Mouse (Mus musculus) gastrocnemius, adult 8-10 months (tissue): Measurements from ENCODE around the gene Fam92a. TPM values are rescaled to one million over a fixed set of nuclear protein-coding genes. Genes with fewer than 3 reads are reported as not detected.
"Not testable (repeated sequence)": the region's sequence is repeated elsewhere in the genome, so short reads cannot be mapped to it uniquely, and the experiment has no call there.

ENCODE experiments used
- DNase-seq, 2 experiments: peaks; one replicate each; pipeline ENCODE4 v3.0.0; 2022; ENCODE audit warnings: low spot score in 2 of 2
- total RNA-seq, 4 experiments: library from RNA; stranded (reverse); gene quantifications; 2 replicates each; pipeline ENCODE4 v1.2.4; 2022

Gene Fam92a
- total RNA-seq: 1 to 10 TPM; 5.2 to 9.0 (median 7.4) TPM

DNA sequence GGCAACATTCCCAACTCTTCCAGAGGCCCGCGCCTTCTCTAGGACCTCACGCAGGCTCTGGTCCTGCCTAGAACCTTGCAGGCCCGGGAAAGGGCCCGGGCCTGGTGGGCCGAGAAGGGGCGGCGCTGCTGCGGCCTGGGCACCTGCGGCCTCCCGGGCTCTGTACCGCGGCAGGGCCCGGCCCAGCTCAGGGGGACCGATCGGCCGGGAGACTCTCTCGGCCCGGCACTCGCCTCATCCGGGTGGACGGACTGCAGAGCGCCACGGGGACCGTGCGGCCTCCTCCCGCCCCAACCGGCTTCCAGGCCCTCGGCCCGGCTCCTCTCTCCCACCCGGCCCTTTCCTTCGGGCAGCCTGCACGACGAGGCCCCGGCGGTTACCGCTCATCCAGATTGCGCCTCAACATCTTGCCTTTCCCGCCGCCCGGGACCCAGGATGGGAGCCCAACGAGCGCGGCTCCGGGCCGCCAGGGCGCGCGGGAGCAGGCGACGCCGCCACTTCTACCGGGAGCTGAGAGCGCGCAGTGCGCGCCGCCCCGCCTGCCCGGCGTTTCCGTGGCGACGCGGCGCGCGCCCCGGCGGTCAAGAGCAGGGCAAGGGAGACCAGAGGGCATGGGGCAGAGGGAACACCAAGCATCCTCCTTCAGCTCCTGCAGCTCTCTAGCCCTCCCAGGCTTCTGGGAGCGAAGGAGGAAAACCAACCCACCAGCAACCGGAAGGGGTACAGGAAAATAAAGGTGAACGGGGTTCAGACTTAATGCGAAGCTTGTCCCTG lies at the start of gene Fam92a:
Gene Fam92a, minus strand, starts transcription at position 698 of the 774 bp plus-strand sequence.
- DNase-seq: peak; percentile 27 to 28

- no peak for DNase-seq
Measured at GRCm38 (mm10) chr4:12178992-12179391, 7.2 kb upstream of the Fam92a start.

- no peak for DNase-seq
Measured at GRCm38 (mm10) chr4:12170986-12171317, 863 bp downstream of the Fam92a start.

DNA sequence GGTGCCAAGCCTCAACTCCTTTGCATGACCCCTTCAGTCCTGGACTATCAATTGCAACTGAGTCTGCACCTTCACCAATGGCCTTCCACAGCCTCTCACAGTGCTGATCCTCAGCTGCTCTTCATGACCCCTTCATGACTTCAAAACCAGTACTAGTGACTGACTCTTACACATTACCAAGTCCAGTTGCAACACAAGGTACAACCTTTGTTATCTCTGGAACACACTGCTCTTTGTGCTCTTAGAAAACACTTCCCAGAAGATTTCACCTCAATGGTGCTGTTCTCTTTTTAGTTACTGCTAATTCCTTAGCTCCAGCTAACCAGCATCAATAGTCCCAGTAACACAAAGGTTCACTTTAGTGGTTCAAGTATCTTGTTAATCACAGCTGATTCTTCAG lies 24.2 kb downstream of the Fam92a start:
- DNase-seq: no peak

DNA sequence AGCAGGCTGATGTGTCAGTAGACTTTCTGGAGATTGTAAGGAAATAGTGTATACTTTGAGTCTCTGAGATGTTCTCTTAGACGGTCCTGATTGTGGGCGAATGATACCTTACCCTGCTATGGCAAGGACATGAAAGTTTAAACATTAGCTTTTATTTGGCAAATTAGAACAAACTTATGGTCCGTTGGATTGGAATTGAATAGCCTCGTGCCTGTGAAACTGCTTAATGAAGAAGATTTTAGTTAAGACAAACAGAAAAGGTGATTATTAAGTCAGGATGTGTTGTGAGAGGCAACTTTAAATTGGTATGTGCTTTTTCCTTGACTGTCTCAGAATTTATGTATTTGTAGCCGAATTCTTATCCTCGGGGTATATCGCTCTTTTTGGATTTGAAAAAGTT lies 30.3 kb downstream of the Fam92a start:
- not testable (repeated sequence) for DNase-seq

DNA sequence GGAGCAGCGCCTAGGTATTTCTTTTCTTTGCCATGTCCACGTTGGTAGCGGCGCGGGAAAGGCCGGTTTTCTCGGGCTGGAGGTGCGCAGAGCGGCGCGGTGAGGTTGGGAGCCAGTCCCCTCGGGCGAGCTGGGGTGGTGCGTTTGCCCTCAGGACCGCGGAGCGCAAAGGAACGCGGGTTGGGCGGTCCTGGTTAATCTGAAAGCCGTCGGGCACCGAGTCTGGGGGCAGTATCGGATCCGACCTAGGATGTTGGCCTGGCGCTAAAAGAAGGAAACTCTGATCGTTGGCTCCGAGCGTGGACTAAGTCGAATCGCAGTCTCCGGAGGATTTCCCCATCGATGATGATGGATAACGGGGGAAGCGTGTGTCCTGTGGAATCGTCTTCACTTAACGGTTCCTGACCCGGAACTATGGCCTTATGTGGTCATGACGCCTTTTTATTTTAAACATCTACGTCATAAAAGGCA lies 31.2 kb downstream of the Fam92a start:
- not testable (repeated sequence) for DNase-seq

DNA sequence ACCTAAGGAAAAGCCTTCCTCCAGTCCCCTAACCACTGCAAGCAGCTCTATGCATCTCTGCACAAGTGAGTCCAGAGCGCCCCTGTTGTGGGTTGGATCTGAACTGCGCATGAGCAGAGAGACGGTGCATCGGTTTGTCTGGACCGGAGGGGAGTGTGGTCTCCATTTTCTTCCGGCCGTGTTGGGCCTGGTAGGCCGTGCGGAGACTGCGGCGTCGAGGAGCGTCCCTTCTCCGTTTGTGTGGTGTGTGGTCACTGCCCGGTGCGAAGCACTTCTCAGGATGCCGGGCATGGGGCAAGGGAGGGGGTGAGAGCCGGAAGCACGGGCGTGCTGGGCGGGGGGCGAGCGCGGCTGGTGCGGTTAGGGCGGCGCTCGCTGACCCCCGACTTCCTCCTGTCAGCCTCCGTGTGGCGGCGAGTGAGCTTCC lies 31.7 kb downstream of the Fam92a start, which contains the start of gene Rbm12b1:
Gene Rbm12b1, plus strand, starts transcription at position 124 of the 427 bp plus-strand sequence.
- DNase-seq: peak; percentile 43 to 65

Other genes with a start within 250 kb of the Fam92a start
- gene Gm10604, start 190.8 kb downstream of the Fam92a start, total RNA-seq: not detected
- 1 to 10 TPM; 3.0 to 5.0 (median 3.2) TPM for gene Rbm12b2, start 82.6 kb downstream of the Fam92a start, total RNA-seq
- 1 to 10 TPM; 2.2 to 3.0 (median 2.7) TPM for gene Rbm12b1, start 31.8 kb downstream of the Fam92a start, total RNA-seq